In the genomic region with DNA sequence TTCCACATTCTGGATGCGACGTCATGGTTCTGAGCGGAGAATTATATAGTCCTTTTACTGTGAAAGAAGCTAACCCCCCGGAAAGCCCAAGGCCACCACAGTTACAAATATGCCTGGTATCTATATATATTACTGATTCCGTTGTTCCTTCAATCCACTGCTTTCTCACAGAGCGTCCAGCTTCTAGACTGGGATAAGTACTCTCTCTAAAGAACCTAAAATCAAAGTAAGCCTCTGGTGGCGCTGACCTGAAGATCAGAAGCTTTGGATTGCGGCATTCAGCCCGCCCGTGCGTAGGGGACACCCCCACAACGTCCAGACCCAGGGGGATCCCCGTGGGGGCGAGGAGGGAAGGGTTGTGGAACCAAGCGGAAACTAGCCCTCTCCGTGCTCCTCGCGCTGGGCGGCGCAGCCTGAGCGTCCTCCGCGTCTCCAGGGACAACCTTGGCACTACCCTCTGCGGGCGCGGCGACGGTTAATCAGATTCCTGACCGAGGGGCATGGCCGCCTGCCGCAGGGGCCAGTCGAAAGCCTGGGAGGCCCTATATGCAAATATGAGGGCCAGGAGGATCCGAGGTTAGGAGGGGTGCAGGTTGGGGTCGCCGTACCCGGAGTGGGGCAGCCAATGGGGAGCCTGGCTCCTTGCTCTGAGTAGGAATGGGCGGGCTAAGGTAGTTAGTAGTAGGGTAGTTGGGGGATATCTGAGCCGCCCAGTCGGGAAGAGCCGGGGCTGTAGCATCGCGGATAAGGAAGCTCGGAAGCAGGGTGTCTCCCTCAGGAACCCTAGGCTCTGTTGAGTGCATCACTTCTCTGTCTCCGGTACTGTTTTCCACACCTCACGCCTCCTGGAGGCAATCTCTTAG, we compare ENCODE assay signal across 9 mouse cellular contexts. TPM values are rescaled to one million over a fixed set of nuclear protein-coding genes. Genes with fewer than 3 reads are reported as not detected.
DNase-seq lines count a peak whose midpoint lies in the region; ATAC-seq and TF ChIP-seq lines count a peak whose summit lies in the region.
"Had no signal": no experiment of that assay in that cellular context is flagged by ENCODE, and none has a peak within 500 bp of the region (broad histone marks: within the 10 kb centered on the region; RNA-seq: fewer than 3 reads in every experiment).

No protein-coding gene starts in this region.

- peak overlapping the region; percentile 34 for H3K4me3 ChIP-seq in forebrain, postnatal 0 days (ENCODE audit: low read depth, low read length)
- H3K4me3 ChIP-seq in kidney, embryonic 14.5 days (ENCODE audit: low read length), result peak overlapping the region; percentile 34

- H3K27ac ChIP-seq in forebrain, postnatal 0 days (ENCODE audit: low read depth, low read length), result no peak overlapping the region
- H3K27ac ChIP-seq in kidney, embryonic 14.5 days (ENCODE audit: low read depth, low read length), result no peak overlapping the region

- peak overlapping the region; percentile 58 for H3K4me2 ChIP-seq in forebrain, postnatal 0 days (ENCODE audit: low read depth)
- H3K4me2 ChIP-seq in kidney, embryonic 14.5 days (replicated peaks; ENCODE audit: low read depth, low read length), result peak overlapping the region; percentile 73

- H3K9ac ChIP-seq in forebrain, postnatal 0 days, result peak overlapping the region; percentile 28; the same call in 1 of the 2 replicates
- H3K9ac ChIP-seq in kidney, embryonic 14.5 days (ENCODE audit: low read depth, low read length), result peak overlapping the region; percentile 38; the same call in 1 of the 2 replicates

- DNase-seq in frontal cortex, postnatal 36 days (ENCODE audit: low spot score in 2 of 2), result peak; percentile 3 to 8
- DNase-seq in frontal cortex, postnatal 25 days (ENCODE audit: low spot score in 2 of 2), result no peak
- DNase-seq in adrenal gland, adult 18-20 months (ENCODE audit: low spot score in 2 of 2), result peak; percentile 35 to 40
- peak; percentile 29 for DNase-seq in forebrain, postnatal 0 days
- DNase-seq in lung, postnatal 14 days, result peak; percentile 17
- peak; percentile 39 for DNase-seq in splenic B cell, adult 2 months (ENCODE audit: low read depth, low spot score)
- DNase-seq in yolk sac, embryonic 10.5 days (ENCODE audit: low spot score), result no peak

- no peak for TF ChIP-seq CTCF in forebrain, postnatal 0 days (IDR thresholded peaks at IDR 0.05; ENCODE audit: low read depth)

- peaks cover 17% of the 10 kb centered on the region for H3K27me3 ChIP-seq in forebrain, postnatal 0 days (ENCODE audit: insufficient read depth, low read length)
- peaks cover 37% of the 10 kb centered on the region for H3K27me3 ChIP-seq in kidney, embryonic 14.5 days (ENCODE audit: control insufficient read depth, insufficient read depth, low read length)
- H3K27me3 ChIP-seq in splenic B cell, adult 2 months (ENCODE audit: control insufficient read depth, insufficient read depth, low read length, poor library complexity, severe bottlenecking), result no peaks in the 10 kb centered on the region; the same call in 1 of the 2 replicates

- 2% methylated on average over 45 of the region's 45 CpGs for WGBS in forebrain, postnatal 0 days
- 2% methylated on average over 45 of the region's 45 CpGs for WGBS in kidney, embryonic 14.5 days

- ATAC-seq in forebrain, postnatal 0 days, result peak; percentile 29; the same call in 1 of the 2 replicates
- peak; percentile 68 for ATAC-seq in kidney, embryonic 14.5 days (ENCODE audit: low FRiP score, low TSS enrichment)

- H3K9me3 ChIP-seq in forebrain, postnatal 0 days (ENCODE audit: low read length), result no peaks in the 10 kb centered on the region
- H3K9me3 ChIP-seq in kidney, embryonic 14.5 days (ENCODE audit: control insufficient read depth, low read length), result no peaks in the 10 kb centered on the region

- 0 out of 2 replicates have a peak, but pooled peaks cover 7% of the 10 kb centered on the region for H3K4me1 ChIP-seq in forebrain, postnatal 0 days (ENCODE audit: insufficient read depth)
- no peaks in the 10 kb centered on the region for H3K4me1 ChIP-seq in kidney, embryonic 14.5 days (ENCODE audit: control insufficient read depth, insufficient read depth, low read length)

- no peaks in the 10 kb centered on the region for H3K36me3 ChIP-seq in forebrain, postnatal 0 days (ENCODE audit: insufficient read depth)
- H3K36me3 ChIP-seq in kidney, embryonic 14.5 days (ENCODE audit: control insufficient read depth, insufficient read depth, low read length), result no peaks in the 10 kb centered on the region
- no peaks in the 10 kb centered on the region for H3K36me3 ChIP-seq in splenic B cell, adult 2 months (ENCODE audit: control insufficient read depth, insufficient read depth, low read length, poor library complexity, severe bottlenecking)

RNA-seq across cellular contexts. Expression of a gene that starts 9.3 kb away (rescaled TPM):
- total RNA-seq in adrenal gland, adult 18-20 months (2021), result not detected
- 0.43 and 0.54 TPM in 2 replicates for total RNA-seq in forebrain, postnatal 0 days (2014; rRNA removed)
- polyA plus RNA-seq in forebrain, postnatal 0 days (2015; fragmentation: Nextera tagmentation; extraction: Ambion mirVana), result 0.19 and 0.31 TPM in 2 replicates
- polyA plus RNA-seq in kidney, embryonic 14.5 days (2014; fragmentation: Nextera tagmentation; extraction: Ambion mirVana), result not detected in 2 replicates

RNA-seq across cellular contexts. Expression of a gene that starts 12.5 kb away (rescaled TPM):
- total RNA-seq in adrenal gland, adult 18-20 months (2021), result not detected
- not detected in 2 replicates for total RNA-seq in forebrain, postnatal 0 days (2014; rRNA removed)
- polyA plus RNA-seq in forebrain, postnatal 0 days (2015; fragmentation: Nextera tagmentation; extraction: Ambion mirVana), result 0.10 TPM in 1 of 2 replicates, not detected in the other
- polyA plus RNA-seq in kidney, embryonic 14.5 days (2014; fragmentation: Nextera tagmentation; extraction: Ambion mirVana), result not detected in 2 replicates
- polyA plus RNA-seq: large intestine, adult 2 months had no signal

RNA-seq across cellular contexts. Expression of a gene that starts 48.8 kb away (rescaled TPM):
- 100 to 1,000 TPM; 228 to 281 TPM for total RNA-seq in adrenal gland, adult 18-20 months (2021)
- total RNA-seq in forebrain, postnatal 0 days (2014; rRNA removed), result 348 and 355 TPM in 2 replicates
- 925 and 1,026 TPM in 2 replicates for polyA plus RNA-seq in forebrain, postnatal 0 days (2015; fragmentation: Nextera tagmentation; extraction: Ambion mirVana)
- polyA plus RNA-seq in kidney, embryonic 14.5 days (2014; fragmentation: Nextera tagmentation; extraction: Ambion mirVana), result 848 and 857 TPM in 2 replicates

RNA-seq across cellular contexts. Expression of a gene that starts 59.1 kb away (rescaled TPM):
- total RNA-seq in adrenal gland, adult 18-20 months (2021), result 10 to 100 TPM; 49.3 to 57.7 TPM
- total RNA-seq in forebrain, postnatal 0 days (2014; rRNA removed), result 54.9 and 56.2 TPM in 2 replicates
- 29.4 and 35.4 TPM in 2 replicates for polyA plus RNA-seq in forebrain, postnatal 0 days (2015; fragmentation: Nextera tagmentation; extraction: Ambion mirVana)
- 27.6 and 36.4 TPM in 2 replicates for polyA plus RNA-seq in kidney, embryonic 14.5 days (2014; fragmentation: Nextera tagmentation; extraction: Ambion mirVana)

Comparison
In these comparisons a context has a peak if more than half of its experiments do, and no peak if none do; other contexts are left out.
1. DNase-seq: peak in frontal cortex, postnatal 36 days (2 of 2), adrenal gland, adult 18-20 months (2 of 2), forebrain, postnatal 0 days (single experiment), lung, postnatal 14 days (single experiment) and splenic B cell, adult 2 months (single experiment); none in frontal cortex, postnatal 25 days (0 of 2) and yolk sac, embryonic 10.5 days (single experiment).